Mouse (Mus musculus): ENCODE data around the gene Fam20a.

DNA sequence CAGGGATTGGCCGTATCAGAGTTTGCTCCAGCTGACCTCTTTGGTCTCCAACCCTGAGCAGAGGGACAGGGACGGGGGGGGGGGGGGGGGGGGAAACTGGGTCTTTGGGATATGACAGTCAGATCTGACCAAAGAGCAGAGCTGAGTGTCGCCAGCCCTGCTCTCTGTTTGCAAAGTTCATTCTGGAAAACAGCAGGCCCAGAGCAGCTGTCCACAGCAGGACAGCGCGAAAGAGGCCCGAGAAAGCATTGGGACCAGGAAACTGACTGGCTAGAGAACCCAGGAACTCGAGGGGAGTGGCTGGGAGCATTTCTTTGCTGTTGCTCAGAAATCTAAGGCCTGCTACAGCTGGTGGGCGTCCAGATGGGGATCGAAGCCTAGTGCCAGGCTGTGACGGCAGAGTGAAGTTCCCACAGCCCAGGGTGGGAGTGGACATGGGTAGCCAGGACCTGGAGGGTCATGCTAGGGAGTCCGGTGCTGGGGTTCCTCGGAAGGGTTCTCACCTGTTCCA, 1.2 kb downstream of the Fam20a start:
- TF ChIP-seq EP300 (IDR thresholded peaks at IDR 0.05; ENCODE audit: insufficient read depth, low read depth, low read length) (0 out of 2 replicates have a peak, but pooled peaks have one; percentile 21), POLR2A (IDR thresholded peaks at IDR 0.05; ENCODE audit: insufficient read depth, low read depth, low read length) (peak; percentile 54)
